Mouse (Mus musculus) v-Abl transformed pro-B cells (cell line): ENCODE measurements at regions not wholly inside any gene's neighbourhood (a gene's known extent, or its start where the extent isn't known, plus 50 kb on each side); places are given as distances from the start of the nearest gene placed in this dataset.

Source experiments
- in situ Hi-C, 2 experiments: fragments of 400-800 bp; cut with MboI; formaldehyde crosslinking; loops; one replicate each; pipeline ENCODE4 v1.15.1; 2025; ENCODE audit not compliant: unreplicated experiment in 2 of 2

DNA sequence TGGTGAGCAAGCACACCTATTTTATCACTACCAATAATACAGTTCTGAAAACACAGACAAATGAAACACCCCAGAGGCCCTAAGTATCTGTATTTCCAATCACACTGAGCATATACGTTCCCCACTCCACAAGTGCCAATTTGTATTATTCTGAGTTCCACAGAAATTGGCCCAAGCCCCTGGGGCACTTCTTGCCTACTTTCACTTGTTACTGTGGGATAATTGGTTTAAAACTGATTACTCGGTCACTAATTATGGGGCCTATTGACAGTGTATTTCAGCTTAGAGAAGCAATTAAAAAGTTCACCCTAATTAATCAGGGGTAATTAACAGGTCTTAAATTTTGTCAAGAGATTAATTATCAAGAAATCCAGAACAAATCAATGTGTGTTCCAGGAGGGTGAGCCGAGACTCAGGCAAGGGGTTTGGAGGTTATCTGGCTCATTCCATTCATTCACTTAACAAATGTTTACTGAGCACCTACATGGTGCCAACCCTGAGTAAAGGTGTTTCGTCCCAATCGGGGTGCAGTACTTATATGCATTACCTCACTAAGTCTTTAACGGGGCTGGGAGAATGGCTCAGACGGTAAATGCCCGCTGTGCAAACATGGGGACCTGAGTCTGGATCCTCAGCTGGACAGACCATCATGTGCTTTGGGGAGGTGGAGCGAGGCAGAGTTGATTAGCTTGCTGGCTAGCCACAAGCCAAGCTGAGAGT, 56.1 kb upstream of the Hs3st2 start:
- in situ Hi-C loops = no loop called here

DNA sequence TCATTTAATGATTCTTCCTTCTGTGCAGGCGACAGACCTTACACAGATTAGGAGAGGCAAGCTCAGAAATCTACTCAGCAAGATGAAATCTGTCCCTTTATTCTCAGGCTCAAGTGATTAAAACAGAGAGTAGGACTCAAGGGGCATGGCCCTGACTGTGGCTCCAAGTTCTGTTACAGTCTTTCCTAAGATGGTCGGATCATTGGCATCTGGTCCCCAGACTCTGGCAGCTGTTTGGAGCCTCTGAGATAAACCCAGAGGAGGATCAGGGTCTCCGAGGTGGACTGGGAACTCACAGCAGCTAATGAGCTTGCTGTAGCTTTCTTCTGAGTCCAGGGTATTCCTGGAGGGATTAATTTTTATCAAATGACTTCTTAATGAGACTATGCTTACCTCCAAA, 51.7 kb upstream of the Hs3st2 start:
- in situ Hi-C loops = no loop called here
